Mouse (Mus musculus): ENCODE data around the gene Slc7a4. TPM values are rescaled to one million over a fixed set of nuclear protein-coding genes. Genes with fewer than 3 reads are reported as not detected.
"Not testable (repeated sequence)": the region's sequence is repeated elsewhere in the genome, so short reads cannot be mapped to it uniquely, and the experiment has no call there.

The Slc7a4 gene
- 0.35 TPM in 1 of 2 replicates, not detected in the other for total RNA-seq (2017)

DNA sequence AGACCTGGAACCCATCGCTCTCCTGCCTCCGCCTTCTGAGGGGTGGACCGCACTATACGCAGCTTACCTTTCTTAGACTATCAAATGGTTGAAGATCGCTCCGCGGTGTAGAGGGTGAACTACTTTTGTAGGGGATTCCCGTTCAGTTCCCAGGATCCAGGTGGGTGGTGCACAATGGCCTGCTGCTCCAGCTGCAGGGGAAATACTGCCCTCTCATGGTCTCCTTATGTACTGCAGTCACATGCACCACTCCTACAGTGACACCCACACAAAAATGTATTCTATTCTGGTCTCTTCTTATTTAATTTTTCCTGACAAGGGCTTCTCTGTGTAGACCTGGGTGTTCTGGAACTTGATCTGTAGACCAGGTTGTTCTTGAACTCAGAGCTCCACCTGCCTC is at the start of gene Slc7a4:
Gene Slc7a4 (minus strand): TSS at position 151 of the 400 bp plus-strand sequence.
- no peak for ATAC-seq (ENCODE audit: extremely low read depth, insufficient number of reproducible peaks, low FRiP score, poor library complexity, severe bottlenecking)

DNA sequence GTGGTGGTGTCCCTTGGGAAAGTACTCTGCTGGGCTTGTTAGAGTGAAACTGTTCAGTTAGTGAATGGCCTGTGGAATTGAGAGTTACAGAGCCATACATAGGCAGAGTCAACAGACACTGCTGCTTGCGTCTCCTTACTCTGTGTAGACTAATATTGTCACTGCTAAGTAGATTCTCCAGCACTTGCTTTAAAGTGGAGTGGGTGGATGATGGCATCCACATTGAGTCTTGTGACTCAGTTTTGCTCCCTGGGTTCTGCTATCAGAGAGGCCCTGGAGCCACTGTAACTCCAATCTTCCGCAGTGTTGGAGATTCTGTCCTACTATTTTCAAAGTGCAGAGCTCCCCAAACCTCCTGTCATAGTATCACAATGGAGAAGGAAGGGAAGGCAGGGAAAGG is 49.6 kb upstream of the Slc7a4 start:
- ATAC-seq (ENCODE audit: extremely low read depth, insufficient number of reproducible peaks, low FRiP score, poor library complexity, severe bottlenecking): no peak

DNA sequence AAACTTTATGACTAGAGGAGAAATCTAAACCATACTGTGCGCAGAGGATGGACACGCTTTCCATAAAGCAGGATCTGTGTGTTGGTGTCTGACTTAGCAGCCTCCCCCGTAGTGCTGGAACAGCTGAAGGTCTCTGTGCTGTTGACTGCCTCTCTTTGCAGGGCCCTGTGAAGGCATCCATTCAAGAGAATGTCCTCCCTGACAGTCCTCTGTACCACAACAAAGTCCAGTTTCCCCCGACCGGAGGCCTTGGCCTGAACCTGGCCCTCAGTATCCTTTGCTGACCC is 43.2 kb upstream of the Slc7a4 start:
- ATAC-seq (ENCODE audit: extremely low read depth, insufficient number of reproducible peaks, low FRiP score, poor library complexity, severe bottlenecking): no peak

DNA sequence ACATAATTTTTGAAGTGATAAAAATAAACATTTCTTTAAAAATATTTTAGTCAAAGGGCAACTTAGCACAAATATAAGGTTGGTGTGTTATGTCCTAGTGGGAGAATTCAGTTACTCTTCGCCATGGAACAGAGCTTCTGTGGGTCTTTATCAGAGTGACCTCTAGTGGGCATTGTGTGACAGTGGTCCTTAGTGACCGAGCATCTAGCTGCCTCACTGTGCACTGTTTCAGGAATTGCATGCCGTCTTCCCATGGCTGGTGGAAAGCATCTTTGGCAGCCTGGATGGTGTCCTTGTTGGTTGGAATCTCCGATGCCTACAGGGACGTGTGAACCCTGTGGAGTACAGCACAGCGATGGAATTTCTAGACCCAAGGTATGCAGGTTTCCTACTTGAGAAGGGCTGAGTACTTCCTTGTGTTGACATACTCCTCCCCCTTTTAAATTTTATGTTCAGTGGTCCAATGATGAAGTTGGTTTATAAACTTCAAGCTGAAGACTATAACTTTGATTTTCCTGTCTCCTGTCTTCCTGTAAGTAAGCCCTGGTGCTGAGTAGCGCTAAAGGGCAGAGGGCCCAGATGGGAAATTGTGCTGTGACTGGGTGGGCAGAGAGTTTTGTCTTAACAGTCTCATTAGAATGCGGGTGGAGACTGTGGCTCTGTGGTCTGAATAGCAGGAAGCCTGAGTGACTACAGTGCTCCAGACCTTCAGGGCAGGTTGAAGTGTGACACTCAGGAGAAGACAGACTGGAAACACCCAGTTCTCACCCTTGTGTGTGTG is 42.7 kb upstream of the Slc7a4 start:
- no peak for ATAC-seq (ENCODE audit: extremely low read depth, insufficient number of reproducible peaks, low FRiP score, poor library complexity, severe bottlenecking)

DNA sequence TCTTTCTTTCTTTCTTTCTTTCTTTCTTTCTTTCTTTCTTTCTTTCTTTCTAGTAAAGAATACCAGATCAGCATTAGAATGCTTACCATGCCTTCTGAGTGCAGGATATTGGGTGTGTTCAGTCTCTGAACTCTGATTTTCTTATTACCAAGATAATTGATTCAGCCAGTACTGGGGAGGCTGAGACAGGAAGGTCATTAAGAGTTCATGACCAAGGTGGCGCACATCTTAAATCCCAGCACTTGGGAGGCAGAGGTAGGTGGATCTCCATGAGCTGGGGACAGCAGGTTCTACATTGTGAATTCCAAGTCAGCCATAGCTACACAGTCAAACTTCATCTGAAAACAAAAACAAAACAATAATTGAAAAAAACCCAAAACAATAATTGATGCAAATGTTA is 38.9 kb upstream of the Slc7a4 start:
- no peak for ATAC-seq (ENCODE audit: extremely low read depth, insufficient number of reproducible peaks, low FRiP score, poor library complexity, severe bottlenecking)

DNA sequence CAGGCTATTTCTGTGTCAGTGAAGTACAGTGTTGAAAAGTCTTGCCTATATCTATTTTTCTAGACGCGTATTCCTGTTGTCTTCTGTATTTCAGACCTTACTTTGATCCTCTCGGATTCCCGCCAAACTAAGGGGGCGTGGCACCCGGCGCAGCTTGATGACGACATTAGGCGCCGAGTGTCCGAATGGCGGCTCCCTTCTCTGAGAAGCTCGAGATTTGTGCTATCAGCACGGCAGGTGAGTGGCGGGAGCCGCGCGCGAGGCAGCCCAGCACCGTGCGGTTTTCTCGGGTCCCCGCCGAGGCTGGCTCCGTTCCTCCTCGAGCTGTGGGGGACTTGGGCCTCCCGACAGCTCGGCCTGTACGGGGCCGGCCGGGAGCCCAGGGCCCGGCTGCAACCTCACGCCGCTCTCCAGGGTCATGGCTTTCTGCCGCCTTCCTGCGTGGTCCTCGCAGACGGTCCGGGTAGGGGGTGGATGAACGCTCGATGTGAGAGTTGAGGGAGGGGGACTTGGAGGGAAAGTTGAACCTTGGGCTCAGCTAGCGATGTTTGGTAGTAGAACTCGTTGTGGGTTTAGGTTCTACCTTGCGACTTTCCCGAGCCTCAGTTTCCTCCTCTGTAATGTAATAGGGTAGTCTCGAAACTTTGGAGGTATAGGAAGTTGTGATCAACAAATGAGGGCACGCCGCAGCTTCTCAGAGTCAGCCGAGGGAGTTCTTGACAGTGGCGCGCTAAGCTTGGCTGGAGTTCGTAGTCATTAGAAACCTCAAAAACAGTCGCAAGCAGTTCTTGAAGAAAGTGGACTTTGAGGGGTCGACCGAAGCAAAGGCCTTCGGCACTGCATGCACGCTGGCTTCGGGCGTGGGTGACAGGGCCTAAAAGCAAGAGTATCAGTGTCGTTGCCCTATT is 36.4 kb upstream of the Slc7a4 start, which contains the start of gene Smpd4:
Gene Smpd4 (plus strand): TSS at position 157 of the 908 bp plus-strand sequence.
- ATAC-seq (ENCODE audit: extremely low read depth, insufficient number of reproducible peaks, low FRiP score, poor library complexity, severe bottlenecking): peak; percentile 68

DNA sequence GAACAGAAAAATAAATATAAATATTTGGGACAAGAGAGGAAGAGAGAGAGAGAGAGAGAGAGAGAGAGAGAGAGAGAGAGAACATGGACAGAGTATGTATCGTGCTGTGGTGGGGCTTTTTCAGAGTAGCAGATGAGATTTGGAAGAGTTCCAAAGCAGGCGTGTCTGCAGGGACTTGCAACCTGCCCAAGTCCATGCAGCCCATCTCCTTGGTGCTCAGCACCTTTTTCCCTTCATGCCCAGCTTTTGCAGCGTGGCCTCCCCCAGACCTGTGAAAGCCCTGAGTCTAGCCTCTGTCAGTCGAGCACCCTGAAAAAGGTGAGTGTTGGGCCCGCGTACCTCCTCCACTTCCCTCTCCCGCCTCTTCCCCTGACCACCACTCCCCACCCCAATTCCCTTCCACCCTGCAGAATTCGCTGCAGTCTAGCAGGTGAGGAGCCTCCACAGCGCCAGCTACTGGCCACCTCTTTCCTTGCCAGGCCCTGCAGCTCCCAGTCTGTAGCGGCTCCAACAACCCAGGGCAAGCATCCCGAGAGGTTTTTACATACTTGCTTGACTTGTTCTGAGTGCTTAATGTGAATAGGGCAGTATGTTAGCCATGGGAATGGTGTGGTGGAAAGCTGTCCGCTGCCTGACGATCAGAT is 35.0 kb upstream of the Slc7a4 start:
- ATAC-seq (ENCODE audit: extremely low read depth, insufficient number of reproducible peaks, low FRiP score, poor library complexity, severe bottlenecking): peak; percentile 59

DNA sequence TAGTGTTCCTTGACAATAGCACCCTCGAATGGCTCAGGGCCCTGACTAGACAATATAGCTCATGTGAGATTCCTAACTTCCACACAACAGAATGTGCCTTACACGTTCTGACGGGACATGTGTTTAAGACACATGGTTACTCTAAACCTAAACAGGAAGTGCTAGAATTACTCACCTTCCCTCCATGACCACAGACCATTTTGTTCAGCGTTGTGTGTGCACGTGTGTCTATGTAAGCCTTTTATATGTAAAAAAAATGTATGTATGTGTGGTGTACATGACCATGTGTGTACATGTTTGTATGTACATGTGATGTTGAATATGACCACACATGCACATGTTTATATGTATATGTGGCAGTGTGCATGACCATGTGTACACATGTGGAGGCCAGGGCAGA is 33.2 kb upstream of the Slc7a4 start:
- ATAC-seq (ENCODE audit: extremely low read depth, insufficient number of reproducible peaks, low FRiP score, poor library complexity, severe bottlenecking): no peak

DNA sequence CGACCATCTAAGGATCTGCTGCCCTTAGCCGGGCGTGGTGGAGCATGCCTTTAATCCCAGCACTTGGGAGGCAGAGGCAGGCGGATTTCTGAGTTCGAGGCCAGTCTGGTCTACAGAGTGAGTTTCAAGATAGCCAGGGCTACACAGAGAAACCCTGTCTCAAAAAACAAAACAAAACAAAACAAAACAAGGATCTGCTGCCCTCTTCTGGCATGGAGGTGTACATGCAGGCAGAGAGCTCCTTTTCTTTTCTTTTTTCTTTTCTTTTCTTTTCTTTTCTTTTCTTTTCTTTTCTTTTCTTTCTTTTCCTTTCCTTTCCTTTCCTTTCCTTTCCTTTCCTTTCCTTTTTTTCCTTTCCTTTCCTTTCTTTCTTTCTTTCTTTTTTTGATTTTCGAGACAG is 31.7 kb upstream of the Slc7a4 start:
- not testable (repeated sequence) for ATAC-seq (ENCODE audit: extremely low read depth, insufficient number of reproducible peaks, low FRiP score, poor library complexity, severe bottlenecking)

DNA sequence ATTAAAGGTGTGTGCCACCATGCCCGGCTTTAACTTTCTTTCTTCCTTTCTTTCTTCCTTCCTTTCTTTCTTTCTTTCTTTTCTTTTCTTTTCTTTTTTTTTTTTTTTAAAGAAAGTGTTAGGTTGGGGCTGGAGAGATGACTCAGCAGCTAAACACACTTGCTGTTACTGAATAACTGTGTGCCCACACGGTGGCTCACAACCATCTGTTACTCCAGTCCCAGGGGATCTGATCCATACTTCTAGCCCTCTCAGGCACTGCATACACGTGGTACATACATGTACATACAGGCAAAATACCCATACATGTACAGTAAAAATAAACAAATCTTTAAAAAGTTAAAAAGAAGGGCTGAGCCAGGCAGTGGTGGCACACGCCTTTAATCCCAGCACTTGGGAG is 28.4 kb upstream of the Slc7a4 start:
- no peak for ATAC-seq (ENCODE audit: extremely low read depth, insufficient number of reproducible peaks, low FRiP score, poor library complexity, severe bottlenecking)

DNA sequence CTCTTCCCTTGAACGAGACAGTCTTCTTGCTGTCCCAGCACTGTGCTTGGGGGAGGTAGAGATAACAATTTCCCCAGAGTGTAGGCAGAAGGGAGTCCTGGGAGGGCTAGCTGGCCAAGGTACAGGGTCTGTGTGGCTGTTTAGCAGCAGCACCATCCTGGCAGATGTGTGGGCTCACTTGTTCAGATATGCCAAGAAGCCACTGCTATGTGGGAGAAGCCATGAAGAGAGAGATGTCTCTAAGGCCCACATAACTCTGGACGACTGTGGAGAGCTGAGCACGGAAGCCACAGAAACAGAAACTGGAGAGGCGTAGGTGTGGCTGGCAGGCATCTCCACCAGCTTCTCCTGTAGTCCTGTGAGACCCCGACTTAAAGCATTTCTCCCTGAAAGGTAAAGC is 22.7 kb upstream of the Slc7a4 start:
- ATAC-seq (ENCODE audit: extremely low read depth, insufficient number of reproducible peaks, low FRiP score, poor library complexity, severe bottlenecking): no peak

DNA sequence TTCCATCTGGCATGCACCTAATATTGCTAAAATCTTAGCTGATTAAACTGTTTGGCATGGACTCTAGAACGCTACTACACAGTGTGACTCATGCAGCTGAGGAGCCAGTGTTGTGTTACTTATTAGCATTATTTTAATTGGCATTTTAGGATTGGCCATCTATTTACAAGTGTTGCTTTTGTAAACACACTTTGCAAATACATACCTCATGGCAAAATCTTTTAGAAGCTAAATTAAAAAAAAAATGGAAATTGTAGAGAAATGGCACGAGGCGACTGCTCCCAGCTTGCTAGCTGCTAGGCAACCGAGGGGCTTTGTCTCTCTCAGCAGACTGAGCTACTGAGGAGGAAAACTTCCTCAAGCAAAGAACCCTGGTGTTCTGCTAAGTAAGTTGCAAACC is 21.9 kb upstream of the Slc7a4 start:
- no peak for ATAC-seq (ENCODE audit: extremely low read depth, insufficient number of reproducible peaks, low FRiP score, poor library complexity, severe bottlenecking)

DNA sequence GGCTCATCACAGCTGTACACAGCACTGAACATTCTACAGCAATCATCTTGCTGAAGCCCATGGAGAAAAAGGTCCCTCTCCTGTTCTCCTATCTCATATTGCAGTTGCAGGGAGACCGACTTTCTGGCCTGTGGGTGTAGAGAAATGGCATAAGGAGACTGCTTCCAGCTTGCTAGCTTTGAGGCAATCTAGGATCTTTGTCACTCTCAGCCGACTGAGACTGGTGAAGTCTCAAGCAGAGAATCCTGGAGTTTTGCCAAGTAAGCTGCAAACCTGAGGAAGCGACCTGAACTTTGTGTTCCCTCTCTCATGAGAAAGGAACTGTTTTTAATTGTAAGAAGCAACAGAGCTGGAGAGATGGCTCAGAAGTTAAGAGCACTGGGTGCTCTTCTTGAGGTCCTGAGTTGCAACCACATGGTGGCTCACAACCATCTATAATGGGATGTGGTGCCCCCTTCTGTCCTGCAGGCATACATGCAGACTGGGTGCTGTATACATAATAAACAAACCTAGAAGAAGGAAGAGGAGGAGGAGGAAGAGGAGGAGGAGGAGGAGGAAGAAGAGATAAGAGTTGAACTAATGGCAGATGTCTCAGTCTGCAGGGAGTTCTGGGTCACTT is 18.0 kb upstream of the Slc7a4 start:
- ATAC-seq (ENCODE audit: extremely low read depth, insufficient number of reproducible peaks, low FRiP score, poor library complexity, severe bottlenecking): no peak

DNA sequence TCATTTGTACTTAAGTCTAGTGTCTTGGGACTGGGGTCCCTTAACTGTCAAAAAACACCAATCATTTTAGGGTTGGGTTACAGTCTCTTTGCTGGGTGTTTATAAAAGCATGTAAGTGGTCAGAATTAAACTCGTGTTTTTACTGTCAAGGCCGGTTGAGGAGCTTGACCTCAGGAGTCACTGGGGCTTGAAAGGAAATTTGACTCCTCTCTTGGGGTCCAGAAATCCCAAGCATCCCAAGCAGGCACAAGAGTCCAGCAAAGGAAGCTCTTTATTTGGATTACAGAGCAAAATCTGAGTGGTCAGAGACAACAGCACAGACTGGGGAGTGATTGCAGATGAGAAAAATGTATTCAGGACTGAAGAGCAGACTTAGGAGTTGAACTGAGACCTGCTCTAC is 7.7 kb upstream of the Slc7a4 start:
- no peak for ATAC-seq (ENCODE audit: extremely low read depth, insufficient number of reproducible peaks, low FRiP score, poor library complexity, severe bottlenecking)

DNA sequence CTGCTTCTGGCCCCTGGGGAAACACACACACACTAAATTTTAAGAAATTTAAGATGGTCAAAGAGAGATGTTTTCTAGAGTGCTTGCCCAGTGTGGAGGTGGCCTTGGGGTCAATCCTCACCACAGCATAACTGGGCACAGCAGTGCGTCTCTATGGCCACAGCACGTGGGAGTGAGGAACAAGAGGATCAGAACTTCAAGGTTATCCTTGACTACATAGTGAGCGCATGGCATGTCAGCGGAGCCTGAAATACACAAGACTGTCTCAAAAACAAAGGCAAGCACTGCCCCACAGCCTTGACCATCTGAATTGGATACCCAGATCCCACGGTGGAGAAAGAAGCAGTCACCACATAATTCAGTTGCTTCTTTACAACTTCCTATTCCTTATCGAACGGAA is 1.5 kb upstream of the Slc7a4 start:
- no peak for ATAC-seq (ENCODE audit: extremely low read depth, insufficient number of reproducible peaks, low FRiP score, poor library complexity, severe bottlenecking)

DNA sequence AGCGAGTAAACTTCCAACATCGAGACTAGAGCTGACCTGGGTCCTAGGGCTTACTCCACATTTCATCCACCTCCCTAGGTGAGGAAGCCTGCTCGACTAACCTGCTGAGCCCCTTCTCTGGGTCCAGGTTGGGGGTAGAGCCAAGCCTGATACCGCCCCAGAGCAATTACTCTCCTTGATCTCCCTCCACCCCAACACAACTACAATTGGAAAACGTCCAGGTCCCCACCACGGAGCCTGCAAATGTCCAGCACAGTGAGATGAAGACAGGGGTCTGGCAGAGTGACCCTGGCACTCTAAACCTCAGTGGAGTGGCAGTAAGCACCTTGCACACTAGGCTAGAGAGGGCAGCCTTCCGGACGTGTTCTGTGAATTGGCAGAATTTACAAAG is 6.2 kb downstream of the Slc7a4 start:
- ATAC-seq (ENCODE audit: extremely low read depth, insufficient number of reproducible peaks, low FRiP score, poor library complexity, severe bottlenecking): no peak

DNA sequence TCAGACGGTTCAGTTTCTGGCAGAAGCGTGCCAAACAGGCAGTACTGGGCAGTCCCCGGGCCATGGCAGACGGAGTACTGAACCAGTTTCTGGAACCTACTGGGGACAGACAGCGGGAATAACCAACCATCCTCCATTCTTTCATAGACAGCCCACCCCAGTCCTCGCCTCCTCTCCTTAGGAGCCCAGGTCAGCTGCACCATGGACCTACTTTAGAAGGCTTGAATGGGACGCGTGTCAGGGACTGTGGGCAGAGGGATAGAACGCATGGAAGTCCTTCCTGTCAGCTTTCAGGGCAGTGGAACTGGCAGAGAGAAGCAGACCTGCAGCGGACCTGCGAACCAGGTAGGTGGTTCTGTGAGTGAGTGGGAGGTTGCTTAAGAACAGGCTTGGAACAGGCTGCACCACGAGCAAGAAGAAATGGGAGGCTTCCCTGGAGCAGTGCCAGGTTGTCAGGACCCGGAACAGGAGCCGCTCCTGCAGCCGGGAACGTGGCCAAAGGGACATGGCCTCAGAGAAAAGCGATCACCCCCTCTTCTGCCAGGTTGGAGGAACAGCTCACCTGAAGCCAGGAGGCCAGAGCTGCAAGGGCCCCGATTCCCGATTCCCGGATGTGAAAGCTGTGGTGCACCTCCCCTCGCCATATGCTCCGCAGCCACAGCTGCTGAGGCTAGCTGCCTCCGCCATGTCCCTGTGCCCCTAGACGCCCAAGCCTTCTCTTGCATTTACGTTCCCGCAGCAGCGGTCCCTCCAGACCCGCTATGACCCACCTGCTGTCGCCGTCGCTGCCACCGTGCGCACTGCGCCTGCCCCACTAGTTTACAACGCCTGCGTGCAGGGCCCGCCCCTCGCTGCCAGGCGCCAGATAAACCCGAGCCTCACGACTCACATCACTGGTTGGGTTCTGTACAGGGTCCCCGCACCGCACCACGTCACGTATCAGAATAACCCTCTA is 6.9 kb downstream of the Slc7a4 start:
- ATAC-seq (ENCODE audit: extremely low read depth, insufficient number of reproducible peaks, low FRiP score, poor library complexity, severe bottlenecking): no peak

DNA sequence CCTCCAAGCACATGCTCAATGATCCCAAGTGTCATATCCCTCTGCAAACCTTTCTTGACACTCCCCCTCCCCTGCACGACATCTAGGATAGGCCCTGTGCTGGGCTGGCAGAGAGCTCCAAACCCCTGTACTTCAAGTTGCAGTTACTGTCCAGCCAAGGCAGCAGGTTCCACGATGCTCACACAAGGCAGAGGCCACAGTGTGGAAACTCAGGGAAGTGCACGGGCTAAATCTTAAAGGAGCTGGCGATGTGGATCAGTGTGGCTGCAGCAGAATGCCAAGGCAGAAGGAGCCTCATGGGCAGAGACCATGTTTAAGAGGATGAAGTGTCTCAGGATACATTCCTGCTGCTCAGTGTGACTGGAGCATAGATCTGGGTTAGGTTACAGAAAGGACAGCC is 16.8 kb downstream of the Slc7a4 start:
- no peak for ATAC-seq (ENCODE audit: extremely low read depth, insufficient number of reproducible peaks, low FRiP score, poor library complexity, severe bottlenecking)
